Mouse (Mus musculus) frontal cortex, postnatal 10 days (tissue): ENCODE results near the gene Taf5.

ENCODE experiments used
- DNase-seq, 2 experiments: peaks; one replicate each; pipeline ENCODE4 v3.0.0; 2022; ENCODE audit warnings: low spot score in 2 of 2, mixed read lengths in 1 of 2

The Taf5 gene

GRCm38 (mm10) chr19:47067096-47067882, at the start of gene Taf5:
Gene Taf5 (plus strand): TSS chr19:47067746.
- peak; percentile 93 to 97 for DNase-seq

- no peak for DNase-seq
These were observed 49.7 kb upstream of the Taf5 start for GRCm38 (mm10) chr19:47017831-47018230.

- DNase-seq = no peak
These were observed 49.2 kb upstream of the Taf5 start for GRCm38 (mm10) chr19:47018330-47018729.

- DNase-seq = no peak
These were observed 48.2 kb upstream of the Taf5 start for GRCm38 (mm10) chr19:47019326-47019725.

GRCm38 (mm10) chr19:47022709-47023108, 44.8 kb upstream of the Taf5 start:
- no peak for DNase-seq

GRCm38 (mm10) chr19:47023546-47023945, 44.0 kb upstream of the Taf5 start:
- no peak for DNase-seq

- DNase-seq = no peak
These were observed 42.6 kb upstream of the Taf5 start for GRCm38 (mm10) chr19:47024954-47025353.

- no peak for DNase-seq
These were observed 41.0 kb upstream of the Taf5 start for GRCm38 (mm10) chr19:47026513-47026912.

- DNase-seq = no peak
These were observed 37.8 kb upstream of the Taf5 start for GRCm38 (mm10) chr19:47029796-47030195.

- no peak for DNase-seq
These were observed 35.8 kb upstream of the Taf5 start for GRCm38 (mm10) chr19:47031770-47032169.

GRCm38 (mm10) chr19:47034916-47035315, 32.6 kb upstream of the Taf5 start:
- DNase-seq = no peak

- DNase-seq = no peak
These were observed 30.9 kb upstream of the Taf5 start for GRCm38 (mm10) chr19:47036596-47036995.

- DNase-seq = no peak
These were observed 26.6 kb upstream of the Taf5 start for GRCm38 (mm10) chr19:47040720-47041473.

GRCm38 (mm10) chr19:47043608-47044007, 23.9 kb upstream of the Taf5 start:
- DNase-seq = no peak

- DNase-seq = no peak
These were observed 21.2 kb upstream of the Taf5 start for GRCm38 (mm10) chr19:47046343-47046742.

GRCm38 (mm10) chr19:47047236-47047833, 20.2 kb upstream of the Taf5 start:
- no peak for DNase-seq

GRCm38 (mm10) chr19:47049061-47049460, 18.5 kb upstream of the Taf5 start:
- no peak for DNase-seq

- no peak for DNase-seq
These were observed 17.7 kb upstream of the Taf5 start for GRCm38 (mm10) chr19:47049840-47050239.

- DNase-seq = peak; percentile 53 to 80
These were observed 17.1 kb upstream of the Taf5 start, which contains the start of gene Pcgf6 for GRCm38 (mm10) chr19:47050271-47051032. Gene Pcgf6 (minus strand): TSS chr19:47050906.

- DNase-seq = no peak
These were observed 14.6 kb upstream of the Taf5 start for GRCm38 (mm10) chr19:47052927-47053326.

- no peak for DNase-seq
These were observed 14.1 kb upstream of the Taf5 start for GRCm38 (mm10) chr19:47053471-47053870.

- DNase-seq = no peak
These were observed 9.9 kb upstream of the Taf5 start for GRCm38 (mm10) chr19:47057684-47058083.
